Mouse (Mus musculus) limb, embryonic 14.5 days (tissue): ENCODE results near the gene Zbtb18. TPM values are rescaled to one million over a fixed set of nuclear protein-coding genes. Genes with fewer than 3 reads are reported as not detected.

Experiments used
- ATAC-seq: fragments of 200-750 bp; cut with Nextera tagmentation; 2 replicates; pipeline ENCODE4 v1.8.0; 2017; ENCODE audit warnings: low read depth, moderate number of reproducible peaks, moderate TSS enrichment; ENCODE audit not compliant: low FRiP score
- DNase-seq: peaks from one replicate; pipeline ENCODE4 v3.0.0-alpha.2; 2015; ENCODE audit warnings: low spot score
- H3K27ac ChIP-seq: fragments of 300-500 bp; sonication (generic); replicated peaks from 2 replicates; pipeline ENCODE4 v1.5.1; 2014; ENCODE audit warnings: low read depth, mild to moderate bottlenecking, low read length, moderate library complexity, mixed read lengths
- H3K27me3 ChIP-seq: fragments of 300-500 bp; sonication (generic); 2 replicates; pipeline ENCODE4 v1.6.1; 2014; ENCODE audit warnings: low read length, mixed read lengths; ENCODE audit not compliant: control insufficient read depth, insufficient read depth
- H3K36me3 ChIP-seq: fragments of 300-500 bp; sonication (generic); 2 replicates; pipeline ENCODE4 v1.6.1; 2014; ENCODE audit warnings: mild to moderate bottlenecking, low read length, moderate library complexity, mixed read lengths; ENCODE audit not compliant: control insufficient read depth, insufficient read depth
- H3K4me1 ChIP-seq: fragments of 300-500 bp; sonication (generic); 2 replicates; pipeline ENCODE4 v1.6.1; 2014; ENCODE audit warnings: antibody characterized with exemption, low read length, mixed read lengths; ENCODE audit not compliant: control insufficient read depth, insufficient read depth
- H3K4me2 ChIP-seq: fragments of 300-500 bp; sonication (generic); replicated peaks from 2 replicates; pipeline ENCODE4 v1.6.1; 2014; ENCODE audit warnings: low read depth, mild to moderate bottlenecking, low read length, moderate library complexity; ENCODE audit not compliant: severe bottlenecking
- H3K4me3 ChIP-seq: fragments of 300-500 bp; sonication (generic); replicated peaks from 2 replicates; pipeline ENCODE4 v1.5.1; 2014; ENCODE audit warnings: low read length
- H3K9ac ChIP-seq: fragments of 300-500 bp; sonication (generic); 2 replicates; pipeline ENCODE4 v1.6.1; 2014; ENCODE audit warnings: mild to moderate bottlenecking, low read depth, low read length, moderate library complexity; ENCODE audit not compliant: severe bottlenecking
- H3K9me3 ChIP-seq: fragments of 300-500 bp; sonication (generic); 2 replicates; pipeline ENCODE4 v1.6.1; 2016; ENCODE audit warnings: low read length; ENCODE audit not compliant: control insufficient read depth
- POLR2A ChIP-seq: fragments of 200-500 bp; IDR thresholded peaks from 2 replicates; pipeline ENCODE4 v1.8.0; 2012; ENCODE audit warnings: inconsistent platforms, mild to moderate bottlenecking, moderate library complexity, borderline replicate concordance; ENCODE audit not compliant: insufficient read depth, insufficient read length; ENCODE audit errors: extremely low read depth
- WGBS: fragments of 180-500 bp; shearing (Covaris S2); extraction: QIAGEN DNeasy Blood & Tissue Kit; methylation state at CpG from one replicate; pipeline ENCODE4 v1.1.7; 2014; 5-methylcytosine and 5-hydroxymethylcytosine counted together
- polyA plus RNA-seq, 2 experiments: library from polyadenylated mRNA; depleted of rRNA in 1 of 2; stranded (reverse) in 1 of 2; unstranded in 1 of 2; fragments of >200 nt; fragmentation: Nextera tagmentation in 1 of 2; extraction: Ambion mirVana in 1 of 2; gene quantifications; 2 replicates each; pipeline versions ENCODE4 v1.2.1 to v1.2.3; 2012 to 2014

Gene Zbtb18
- polyA plus RNA-seq, 2 experiments: 3.1 to 20.2 TPM

DNA sequence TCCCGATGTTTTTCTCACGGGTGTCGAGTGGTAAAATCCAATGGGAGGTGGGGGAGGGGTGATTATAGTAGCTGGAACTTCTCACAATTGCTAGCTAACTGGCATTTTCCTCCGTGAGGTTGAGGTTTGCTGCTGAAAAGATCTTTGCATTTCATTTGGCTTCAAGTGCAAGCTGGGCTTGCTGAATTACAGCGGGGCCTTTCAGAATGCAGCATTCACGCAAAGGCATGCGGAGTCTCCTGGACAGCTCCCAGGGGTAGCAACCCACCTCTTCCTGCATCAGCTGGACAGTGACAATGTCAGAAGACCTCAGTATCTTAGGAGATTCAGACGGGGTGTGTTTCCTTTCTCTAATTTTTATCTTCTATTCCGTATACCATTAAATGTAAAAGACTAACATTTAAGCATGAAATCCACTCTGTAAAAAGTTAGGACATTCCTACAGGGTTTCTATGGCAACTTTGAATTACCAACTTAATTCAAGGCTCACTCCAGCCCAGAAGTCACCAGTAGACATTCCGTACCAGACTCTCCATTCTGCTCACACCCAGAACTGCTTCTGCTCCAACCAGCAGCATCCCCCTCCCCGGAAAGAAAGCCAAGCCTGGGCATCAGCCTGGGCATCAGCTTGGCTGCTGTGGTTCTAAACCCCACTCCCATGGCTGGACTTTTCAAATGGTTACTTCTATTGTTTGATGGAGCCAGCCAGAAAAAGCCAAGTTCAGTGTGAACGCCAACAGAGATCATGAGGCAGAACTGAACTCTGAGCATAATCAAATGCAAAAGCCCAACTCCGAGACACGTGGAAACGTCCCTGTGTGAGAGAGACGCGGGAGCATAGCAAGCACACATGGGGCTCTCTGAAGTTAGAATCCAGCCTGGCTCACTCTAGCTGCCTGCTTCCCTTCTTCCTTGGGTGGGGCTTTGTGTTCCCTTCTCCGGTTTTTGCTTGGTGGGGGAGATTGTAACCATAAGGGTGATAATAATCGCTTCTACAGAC, 30.5 kb upstream of the Zbtb18 start:
- TF ChIP-seq POLR2A: no peak
- peaks cover 12% of the 10 kb centered on the region for H3K4me1 ChIP-seq
- H3K9ac ChIP-seq: no peak overlapping the region
- no peak overlapping the region for H3K27ac ChIP-seq
- H3K4me2 ChIP-seq: no peak overlapping the region
- H3K4me3 ChIP-seq: no peak overlapping the region
- H3K27me3 ChIP-seq: no peaks in the 10 kb centered on the region
- DNase-seq: no peak
- WGBS: 48% methylated on average over 19 of the region's 19 CpGs
- H3K36me3 ChIP-seq: no peaks in the 10 kb centered on the region
- no peaks in the 10 kb centered on the region for H3K9me3 ChIP-seq
- ATAC-seq: no peak

DNA sequence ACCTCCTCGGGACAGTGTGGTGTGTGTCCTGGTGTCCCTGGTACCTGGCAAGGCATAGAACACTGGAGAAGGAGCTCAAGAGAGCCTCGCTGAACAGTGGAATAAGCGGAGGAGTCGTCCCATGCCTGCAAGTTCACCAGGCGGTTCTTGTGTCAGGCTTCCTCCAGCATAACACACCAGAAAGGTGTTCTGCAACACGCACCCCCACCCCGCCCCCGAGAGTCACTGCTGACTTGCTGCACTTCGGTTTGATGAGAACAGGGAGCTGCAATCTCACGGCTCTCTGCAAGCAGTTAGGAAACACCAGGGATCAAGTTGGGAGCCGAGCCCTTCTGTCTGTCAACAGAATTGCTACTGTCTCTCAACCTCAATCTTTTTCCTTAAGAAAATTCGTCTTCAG, 22.8 kb upstream of the Zbtb18 start:
- ATAC-seq (no peak), DNase-seq (no peak)
- H3K36me3 ChIP-seq: no peaks in the 10 kb centered on the region
- no peaks in the 10 kb centered on the region for H3K27me3 ChIP-seq
- WGBS: 66% methylated on average over 12 of the region's 12 CpGs
- H3K4me1 ChIP-seq: no peaks in the 10 kb centered on the region
- H3K4me2 ChIP-seq: no peak overlapping the region
- TF ChIP-seq POLR2A: no peak
- no peak overlapping the region for H3K27ac ChIP-seq
- H3K9ac ChIP-seq: no peak overlapping the region
- no peak overlapping the region for H3K4me3 ChIP-seq
- H3K9me3 ChIP-seq: no peaks in the 10 kb centered on the region

DNA sequence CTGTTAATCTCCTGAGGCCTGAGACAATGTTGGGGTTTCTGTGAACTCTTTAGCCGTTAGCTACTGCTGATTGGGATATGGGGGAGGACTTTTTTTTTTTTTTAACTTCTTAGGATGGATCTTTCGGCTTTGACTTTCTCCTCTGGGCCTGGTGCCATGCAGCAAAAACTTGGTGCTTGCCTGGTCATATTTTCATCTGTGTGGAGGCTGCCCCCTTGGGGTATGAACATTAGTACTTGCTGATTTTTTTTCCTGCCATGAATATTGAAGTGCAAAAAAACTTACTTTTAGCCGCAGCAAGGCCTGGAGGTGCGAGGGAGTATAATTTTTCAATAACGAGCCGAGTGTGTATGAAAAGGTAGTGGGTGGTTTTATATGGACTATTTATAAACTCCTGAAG, 22.0 kb upstream of the Zbtb18 start:
- no peak for TF ChIP-seq POLR2A
- Histone ChIP-seq H3K36me3 (no peaks in the 10 kb centered on the region), H3K4me1 (no peaks in the 10 kb centered on the region), H3K4me3 (no peak overlapping the region), H3K9ac (no peak overlapping the region), H3K27ac (no peak overlapping the region), H3K9me3 (no peaks in the 10 kb centered on the region), H3K4me2 (no peak overlapping the region), H3K27me3 (no peaks in the 10 kb centered on the region)
- no peak for ATAC-seq
- no peak for DNase-seq
- 47% methylated on average over 6 of the region's 6 CpGs for WGBS

DNA sequence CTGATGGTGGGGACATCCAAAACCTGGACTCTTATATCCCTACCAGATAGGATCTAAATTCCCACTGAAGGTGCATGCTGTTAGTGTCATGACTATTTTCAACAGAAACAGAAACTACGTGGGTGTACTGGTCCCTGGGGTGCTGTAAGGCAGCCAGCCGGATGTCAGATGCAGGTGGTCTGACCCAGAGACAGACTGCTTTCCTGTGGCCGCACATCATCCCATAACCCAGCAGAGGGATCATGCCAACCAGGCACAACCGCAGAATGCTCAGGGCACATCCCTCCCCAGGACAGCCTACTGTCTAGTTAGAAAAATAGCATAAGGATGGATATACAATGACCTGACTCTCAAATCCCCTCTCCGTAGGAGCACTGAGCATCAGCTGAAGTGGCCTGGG, 14.3 kb upstream of the Zbtb18 start:
- H3K27ac ChIP-seq: no peak overlapping the region
- 70% methylated on average over 5 of the region's 5 CpGs for WGBS
- no peaks in the 10 kb centered on the region for H3K9me3 ChIP-seq
- no peak for ATAC-seq
- H3K4me1 ChIP-seq: no peaks in the 10 kb centered on the region
- H3K36me3 ChIP-seq: no peaks in the 10 kb centered on the region
- no peak overlapping the region for H3K9ac ChIP-seq
- H3K4me2 ChIP-seq: no peak overlapping the region
- no peak for DNase-seq
- no peak overlapping the region for H3K4me3 ChIP-seq
- TF ChIP-seq POLR2A: no peak
- H3K27me3 ChIP-seq: no peaks in the 10 kb centered on the region

DNA sequence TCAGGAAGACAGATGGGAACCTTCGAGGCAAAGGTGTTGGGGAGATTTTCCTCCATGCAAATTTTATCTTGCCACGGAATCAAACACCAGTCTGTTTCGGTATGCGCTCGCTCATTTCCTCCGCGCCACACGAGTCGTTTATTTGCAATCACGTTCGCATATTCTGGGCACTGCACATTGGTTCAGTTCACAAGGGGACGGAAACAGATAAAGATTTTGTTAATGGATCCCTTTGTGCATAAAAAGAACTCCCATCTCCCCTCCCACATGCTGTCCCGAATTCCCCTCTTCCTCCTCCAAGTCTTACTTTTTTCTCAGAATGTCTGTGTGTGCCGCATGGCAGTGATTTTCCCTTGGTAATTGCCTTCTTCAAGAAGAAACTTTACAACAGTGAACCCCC, 13.8 kb upstream of the Zbtb18 start:
- no peak overlapping the region for H3K4me3 ChIP-seq
- 75% methylated on average over 14 of the region's 14 CpGs for WGBS

More for the DNA sequence above, 13.8 kb upstream of the Zbtb18 start:
- no peaks in the 10 kb centered on the region for H3K36me3 ChIP-seq
- no peak for DNase-seq
- no peaks in the 10 kb centered on the region for H3K9me3 ChIP-seq
- H3K4me1 ChIP-seq: no peaks in the 10 kb centered on the region
- no peak for TF ChIP-seq POLR2A
- no peak for ATAC-seq
- H3K9ac ChIP-seq: no peak overlapping the region
- H3K27me3 ChIP-seq: no peaks in the 10 kb centered on the region
- no peak overlapping the region for H3K27ac ChIP-seq
- no peak overlapping the region for H3K4me2 ChIP-seq
